Mouse (Mus musculus): Measurements from ENCODE around the gene Ddr2.

The Ddr2 gene

GRCm38 (mm10) chr1:169948866-169949265, 161.7 kb downstream of the Ddr2 start:
- no peak for DNase-seq (ENCODE audit: low spot score in 2 of 2)

GRCm38 (mm10) chr1:169948280-169948679, 162.3 kb downstream of the Ddr2 start:
- no peak for DNase-seq (ENCODE audit: low spot score in 2 of 2)

GRCm38 (mm10) chr1:169947654-169948053, 162.9 kb downstream of the Ddr2 start:
- no peak for DNase-seq (ENCODE audit: low spot score in 2 of 2)

- no peak for DNase-seq (ENCODE audit: low spot score in 2 of 2)
Observed at GRCm38 (mm10) chr1:169946004-169946403, 164.6 kb downstream of the Ddr2 start.

GRCm38 (mm10) chr1:169939345-169939744, 171.2 kb downstream of the Ddr2 start:
- peak in 1 of 2 experiments; percentile 44 for DNase-seq (ENCODE audit: low spot score in 2 of 2)

GRCm38 (mm10) chr1:169934005-169934725, 176.4 kb downstream of the Ddr2 start:
- DNase-seq (ENCODE audit: low spot score in 2 of 2) = peak in 1 of 2 experiments; percentile 29

- no peak for DNase-seq (ENCODE audit: low spot score in 2 of 2)
Observed at GRCm38 (mm10) chr1:169932122-169932746, 178.3 kb downstream of the Ddr2 start.

GRCm38 (mm10) chr1:169931698-169932097, 178.9 kb downstream of the Ddr2 start:
- no peak for DNase-seq (ENCODE audit: low spot score in 2 of 2)

- DNase-seq (ENCODE audit: low spot score in 2 of 2) = peak; percentile 24 to 42
Observed at GRCm38 (mm10) chr1:169928454-169928971, 182.0 kb downstream of the Ddr2 start, which contains the start of gene Ccdc190. Gene Ccdc190, plus strand, starts transcription at chr1:169928648.

- no peak for DNase-seq (ENCODE audit: low spot score in 2 of 2)
Observed at GRCm38 (mm10) chr1:169927753-169928369, 182.7 kb downstream of the Ddr2 start.

GRCm38 (mm10) chr1:169924567-169924966, 186.0 kb downstream of the Ddr2 start:
- DNase-seq (ENCODE audit: low spot score in 2 of 2) = no peak

Measured in frontal cortex, postnatal 10 days (tissue).